Mouse (Mus musculus) bone marrow macrophage, adult 2 months (primary cell): Measurements from ENCODE around the gene Tmx2.

Source experiments
- CTCF ChIP-seq: IDR thresholded peaks from 2 replicates; pipeline ENCODE4 v1.5.1; 2012; ENCODE audit warnings: low read depth, mild to moderate bottlenecking, low read length, moderate library complexity
- POLR2A ChIP-seq: IDR thresholded peaks from 2 replicates; pipeline ENCODE4 v1.6.1; 2012; ENCODE audit warnings: mild to moderate bottlenecking, low read depth, low read length, borderline replicate concordance

DNA sequence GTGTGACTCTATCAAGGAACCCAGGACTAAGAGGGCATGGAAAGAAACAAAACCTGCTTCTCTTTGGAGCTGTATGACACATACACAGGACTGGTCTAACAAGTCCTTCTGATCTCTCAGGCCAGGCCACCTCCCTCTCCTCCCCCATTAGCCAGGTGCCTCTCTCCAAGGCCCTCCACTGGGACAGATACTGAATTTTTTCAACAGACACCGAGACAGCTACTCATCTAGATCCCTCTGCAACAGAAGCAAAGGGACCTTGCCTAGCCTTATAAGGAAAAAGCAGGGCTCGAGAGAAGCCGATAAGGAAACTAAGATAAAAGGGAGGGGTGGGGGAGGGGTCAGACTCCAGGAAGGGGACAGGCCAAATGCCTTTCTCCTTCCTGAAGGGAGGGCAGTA, 45.9 kb downstream of the Tmx2 start:
- TF ChIP-seq POLR2A (no peak), CTCF (no peak)
